Mouse (Mus musculus) embryo, embryonic 11 days (tissue): ENCODE measurements around the gene Gm26920.
A peak's percentile ranks its signal among the peaks of the same experiment; 100 is the strongest.

ENCODE experiments used
- DNase-seq: peaks from one replicate; pipeline ENCODE4 v3.0.0-alpha.2; 2015

The Gm26920 gene

GRCm38 (mm10) chr7:30050882-30051548 lies 39.2 kb downstream of the Gm26920 start, which contains the start of gene Zfp14:
Gene Zfp14 (minus strand): TSS chr7:30051380.
- DNase-seq: peak; percentile 95

DNA sequence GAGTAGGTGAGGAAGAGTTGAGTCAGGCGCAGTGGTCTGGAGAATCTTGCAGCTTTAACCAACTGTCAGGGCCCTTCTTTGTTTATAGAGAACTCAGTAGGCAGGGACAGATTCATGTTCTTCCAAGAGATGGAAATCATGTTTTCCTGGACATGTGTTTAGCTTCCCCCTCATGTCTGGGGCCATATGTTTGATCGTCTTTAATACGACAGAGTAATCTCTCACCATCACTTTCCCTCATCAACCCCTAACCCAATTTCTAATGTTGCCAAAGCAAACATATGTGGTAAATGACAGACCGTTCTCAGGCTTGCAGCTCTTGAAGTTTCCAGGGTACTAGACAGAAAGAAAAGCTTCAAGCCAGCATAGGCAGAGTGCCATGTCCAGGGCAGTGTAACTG lies 42.1 kb downstream of the Gm26920 start:
- DNase-seq: no peak

DNA sequence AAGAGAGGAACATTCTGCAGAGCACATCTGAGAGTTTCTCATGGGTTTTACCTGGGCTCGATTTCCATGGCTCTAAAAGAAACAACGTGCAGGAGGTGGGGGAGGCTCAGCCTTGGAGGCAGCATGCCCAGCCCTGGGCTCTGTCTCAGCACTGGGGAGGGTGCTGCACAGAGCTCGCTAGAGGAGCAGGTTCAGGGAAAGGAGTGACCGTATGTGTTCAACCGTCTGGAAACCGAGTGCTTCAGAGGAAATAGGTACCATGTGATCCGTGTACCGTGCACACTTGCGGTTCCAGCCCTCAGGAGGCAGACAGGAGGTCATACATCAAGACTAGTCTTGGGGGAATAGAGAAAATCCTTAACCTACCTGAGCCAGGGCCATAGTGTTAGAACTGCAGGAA lies 45.9 kb downstream of the Gm26920 start:
- DNase-seq: no peak

GRCm38 (mm10) chr7:30034331-30034730 lies 55.9 kb downstream of the Gm26920 start:
- DNase-seq: no peak

DNA sequence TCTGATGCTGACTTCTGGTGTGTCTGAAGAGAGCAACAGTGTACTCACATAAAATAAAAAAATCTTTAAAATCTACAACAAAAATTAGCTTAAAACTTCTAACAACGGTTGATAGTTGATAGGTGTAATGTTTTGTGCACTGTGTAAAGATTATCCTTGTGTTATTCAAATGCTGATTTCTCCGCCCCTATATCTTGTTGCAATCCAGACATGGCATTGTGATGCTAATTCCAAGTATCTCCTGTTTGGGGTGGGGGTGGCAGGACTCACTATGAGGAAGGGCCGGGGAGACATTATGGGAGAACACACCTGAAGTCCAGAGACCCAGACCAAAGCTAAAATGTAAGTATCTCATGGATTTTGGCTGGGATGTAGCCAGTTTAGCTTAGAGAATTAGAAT lies 58.8 kb downstream of the Gm26920 start:
- no peak for DNase-seq

- DNase-seq: no peak
These were observed 59.5 kb downstream of the Gm26920 start for GRCm38 (mm10) chr7:30030677-30031076.

- no peak for DNase-seq
These were observed 61.6 kb downstream of the Gm26920 start for GRCm38 (mm10) chr7:30028572-30028971.

GRCm38 (mm10) chr7:30027331-30027730 lies 62.9 kb downstream of the Gm26920 start:
- DNase-seq: no peak

DNA sequence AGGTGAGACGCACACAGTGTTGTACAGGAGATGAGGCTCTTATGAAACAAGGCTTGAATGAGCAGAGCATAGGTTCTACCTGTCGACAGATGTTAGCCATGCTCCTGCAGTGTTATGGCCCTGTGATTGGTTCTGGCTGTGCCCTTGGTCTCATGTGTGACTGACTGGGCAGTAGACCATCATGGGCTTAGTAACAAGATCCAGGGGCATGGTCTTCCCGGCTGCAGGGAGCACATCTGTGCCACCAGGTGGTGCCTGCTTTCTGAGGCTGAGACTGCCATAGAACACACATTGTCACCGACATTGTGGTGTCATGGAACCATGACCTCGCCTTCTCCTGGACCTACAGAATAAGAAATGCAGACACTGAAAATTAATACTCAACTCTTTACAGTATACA lies 64.9 kb downstream of the Gm26920 start:
- peak; percentile 17 for DNase-seq

DNA sequence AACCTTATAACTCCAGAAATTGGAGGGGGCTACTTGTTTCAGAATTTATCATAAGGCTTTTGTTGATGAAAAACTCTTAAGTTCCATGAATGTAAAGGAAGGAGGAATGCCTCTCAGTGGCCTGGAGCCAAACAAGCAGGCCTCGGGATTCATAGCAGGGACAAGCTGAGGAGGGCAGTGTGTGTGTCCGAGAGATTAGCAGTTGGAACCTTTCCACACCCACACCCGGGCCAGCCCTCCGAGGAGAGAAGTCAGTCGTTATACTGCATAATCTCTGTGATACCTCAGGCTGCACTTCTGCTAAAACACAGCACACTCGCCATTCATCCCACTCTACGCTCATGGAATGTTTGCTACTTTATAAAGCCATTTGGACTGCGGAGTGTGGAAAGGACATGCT lies 66.4 kb downstream of the Gm26920 start:
- DNase-seq: no peak

DNA sequence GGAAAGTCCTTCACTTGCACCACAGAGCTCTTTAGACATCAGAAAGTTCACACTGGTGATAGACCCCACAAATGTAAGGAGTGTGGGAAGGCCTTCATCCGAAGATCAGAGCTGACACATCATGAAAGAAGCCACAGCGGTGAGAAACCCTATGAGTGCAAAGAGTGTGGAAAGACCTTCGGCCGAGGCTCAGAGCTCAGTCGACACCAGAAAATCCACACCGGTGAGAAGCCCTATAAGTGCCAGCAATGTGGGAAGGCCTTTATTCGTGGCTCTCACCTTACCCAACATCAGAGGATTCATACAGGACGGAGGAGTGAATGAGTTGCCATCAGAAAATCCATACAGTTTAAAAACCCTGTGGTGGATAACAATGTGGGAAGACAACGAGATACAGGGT lies 66.9 kb downstream of the Gm26920 start:
- no peak for DNase-seq

- no peak for DNase-seq
These were observed 70.7 kb downstream of the Gm26920 start for GRCm38 (mm10) chr7:30019543-30019942.

DNA sequence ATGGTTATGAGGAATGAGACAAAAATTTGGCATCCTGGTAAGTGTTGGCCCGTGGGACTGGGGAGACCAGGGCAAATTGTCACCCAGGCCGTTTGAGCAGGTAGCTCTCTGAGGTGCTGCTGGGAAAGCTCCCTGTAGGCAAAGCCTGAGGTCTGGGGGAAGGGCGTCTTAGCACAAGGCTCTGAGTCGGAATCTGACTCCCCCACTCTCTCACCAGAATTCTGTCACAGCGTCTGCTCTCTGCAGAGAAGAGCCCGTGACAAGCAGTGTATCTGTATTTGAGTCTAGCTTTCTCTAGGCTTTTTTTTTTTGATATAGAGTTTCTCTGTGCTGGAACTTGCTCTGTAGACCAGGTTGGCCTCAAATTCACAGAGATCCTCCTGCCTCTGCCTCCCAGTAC lies 73.0 kb downstream of the Gm26920 start:
- no peak for DNase-seq

- peak; percentile 61 for DNase-seq
These were observed 77.2 kb downstream of the Gm26920 start for GRCm38 (mm10) chr7:30012956-30013363.

DNA sequence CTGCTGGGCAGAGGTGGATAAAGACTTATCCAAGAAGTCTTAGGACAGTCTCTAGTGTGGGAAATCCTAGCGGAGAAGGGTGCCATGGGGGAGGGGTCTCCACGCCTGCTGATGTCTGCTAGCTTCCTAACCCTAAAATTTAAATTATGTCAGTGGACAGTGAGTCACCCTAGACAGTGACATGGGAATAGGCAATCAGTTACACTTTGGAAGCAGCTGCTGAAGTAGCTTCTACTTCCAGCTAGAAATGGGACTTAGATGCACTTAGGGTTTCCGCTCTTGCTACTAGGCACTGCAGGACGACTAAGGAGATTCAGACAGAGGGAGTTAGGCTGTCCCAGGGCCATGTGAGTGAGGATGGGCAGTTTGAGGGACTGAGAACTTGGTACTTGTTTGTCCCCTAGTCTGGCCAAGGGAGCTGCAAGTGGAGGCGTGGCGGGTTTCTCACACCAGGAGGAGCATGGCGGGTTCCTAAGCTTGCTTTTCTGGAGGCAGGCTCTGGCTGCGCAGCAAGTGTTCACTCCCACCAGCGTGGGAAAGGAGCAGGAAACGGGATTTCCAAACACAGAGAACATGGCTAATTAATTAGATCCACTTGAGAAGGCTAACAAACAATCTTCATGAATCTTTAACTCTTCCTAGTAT lies 79.5 kb downstream of the Gm26920 start:
- DNase-seq: no peak

GRCm38 (mm10) chr7:30009321-30010085 lies 80.7 kb downstream of the Gm26920 start:
- peak; percentile 32 for DNase-seq

GRCm38 (mm10) chr7:30008020-30008690 lies 82.1 kb downstream of the Gm26920 start:
- peak; percentile 41 for DNase-seq

- DNase-seq: no peak
These were observed 82.6 kb downstream of the Gm26920 start for GRCm38 (mm10) chr7:30007601-30008000.
